Mouse (Mus musculus) limb, embryonic 15.5 days (tissue): ENCODE measurements around the gene Nrxn3. TPM values are rescaled to one million over a fixed set of nuclear protein-coding genes. Genes with fewer than 3 reads are reported as not detected.

Source experiments
- ATAC-seq: fragments of 200-750 bp; cut with Nextera tagmentation; 2 replicates; pipeline ENCODE4 v1.8.0; 2017; ENCODE audit warnings: low read depth, moderate TSS enrichment; ENCODE audit not compliant: insufficient number of reproducible peaks, low FRiP score, low TSS enrichment
- H3K27ac ChIP-seq: fragments of 300-500 bp; sonication (generic); 2 replicates; pipeline ENCODE4 v1.5.1; 2015; ENCODE audit warnings: moderate library complexity, mild to moderate bottlenecking, inconsistent platforms
- H3K27me3 ChIP-seq: fragments of 300-500 bp; sonication (generic); 2 replicates; pipeline ENCODE4 v1.6.1; 2015; ENCODE audit warnings: inconsistent platforms
- H3K36me3 ChIP-seq: fragments of 300-500 bp; sonication (generic); 2 replicates; pipeline ENCODE4 v1.6.1; 2015; ENCODE audit warnings: inconsistent platforms
- H3K4me1 ChIP-seq: fragments of 300-500 bp; sonication (generic); 2 replicates; pipeline ENCODE4 v1.6.1; 2015; ENCODE audit warnings: inconsistent platforms
- H3K4me2 ChIP-seq: fragments of 300-500 bp; sonication (generic); 2 replicates; pipeline ENCODE4 v1.6.1; 2015; ENCODE audit warnings: mild to moderate bottlenecking, inconsistent platforms
- H3K4me3 ChIP-seq: fragments of 300-500 bp; sonication (generic); 2 replicates; pipeline ENCODE4 v1.5.1; 2015; ENCODE audit warnings: mild to moderate bottlenecking, inconsistent platforms
- H3K9ac ChIP-seq: fragments of 300-500 bp; sonication (generic); 2 replicates; pipeline ENCODE4 v1.6.1; 2015; ENCODE audit warnings: inconsistent platforms
- H3K9me3 ChIP-seq: fragments of 300-500 bp; sonication (generic); 2 replicates; pipeline ENCODE4 v1.6.1; 2016; ENCODE audit warnings: inconsistent platforms
- WGBS: fragments of 180-500 bp; shearing (Covaris S2); methylation state at CpG from one replicate; pipeline ENCODE4 v1.1.7; 2015; 5-methylcytosine and 5-hydroxymethylcytosine counted together
- polyA plus RNA-seq: library from polyadenylated mRNA; unstranded; fragments of >200 nt; fragmentation: Nextera tagmentation; extraction: Ambion mirVana; gene quantifications from 2 replicates; pipeline ENCODE4 v1.2.1, GENCODE M21; 2015

Gene Nrxn3
- polyA plus RNA-seq, 1 experiment from 2014 or later, result 0.70 TPM

GRCm38 (mm10) chr12:90183021-90183420 is 1460.3 kb downstream of the Nrxn3 start:
- 79% methylated on average over 2 of the region's 2 CpGs for WGBS
- H3K27ac ChIP-seq, result no peak overlapping the region

DNA sequence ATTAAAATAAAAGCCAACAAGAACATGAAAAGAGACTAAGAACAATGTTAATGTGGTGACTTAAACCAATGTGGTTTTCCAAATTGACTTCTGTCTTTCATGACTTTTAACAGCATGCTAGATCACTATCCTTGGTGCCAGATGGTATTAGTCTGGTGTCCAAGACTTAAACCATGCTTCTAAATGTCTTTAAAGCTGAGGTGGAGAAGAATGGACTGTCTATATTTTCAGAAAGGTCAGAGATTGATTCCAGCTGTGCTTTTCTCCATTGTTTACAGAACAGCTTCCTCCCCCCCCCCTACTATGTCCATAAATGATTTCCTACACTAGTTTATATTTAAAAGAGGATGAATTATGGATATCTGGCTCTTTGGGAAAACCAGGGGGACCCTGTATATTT is 1473.5 kb downstream of the Nrxn3 start:
- Histone ChIP-seq H3K9me3 (no peaks in the 10 kb centered on the region), H3K9ac (no peak overlapping the region), H3K4me3 (no peak overlapping the region), H3K36me3 (no peaks in the 10 kb centered on the region), H3K4me2 (no peak overlapping the region), H3K27me3 (no peaks in the 10 kb centered on the region), H3K27ac (no peak overlapping the region), H3K4me1 (no peaks in the 10 kb centered on the region)
- ATAC-seq, result no peak

More at GRCm38 (mm10) chr12:90183021-90183420, 1460.3 kb downstream of the Nrxn3 start:
- H3K4me3 ChIP-seq, result no peak overlapping the region
- no peaks in the 10 kb centered on the region for H3K9me3 ChIP-seq
- H3K4me1 ChIP-seq, result no peaks in the 10 kb centered on the region
- no peak overlapping the region for H3K9ac ChIP-seq
- H3K4me2 ChIP-seq, result no peak overlapping the region
- H3K27me3 ChIP-seq, result no peaks in the 10 kb centered on the region
- no peaks in the 10 kb centered on the region for H3K36me3 ChIP-seq
- no peak for ATAC-seq

- no peaks in the 10 kb centered on the region for H3K4me1 ChIP-seq
- no peaks in the 10 kb centered on the region for H3K36me3 ChIP-seq
- no peak overlapping the region for H3K4me3 ChIP-seq
- H3K27ac ChIP-seq, result no peak overlapping the region
- no peaks in the 10 kb centered on the region for H3K9me3 ChIP-seq
- no peak overlapping the region for H3K4me2 ChIP-seq
- ATAC-seq, result no peak
- H3K9ac ChIP-seq, result no peak overlapping the region
- 84% methylated on average over 3 of the region's 3 CpGs for WGBS
- no peaks in the 10 kb centered on the region for H3K27me3 ChIP-seq
Measured at GRCm38 (mm10) chr12:90197994-90198393, 1475.3 kb downstream of the Nrxn3 start.

- Histone ChIP-seq H3K27me3 (no peaks in the 10 kb centered on the region), H3K9ac (no peak overlapping the region), H3K9me3 (no peaks in the 10 kb centered on the region), H3K4me3 (no peak overlapping the region), H3K36me3 (no peaks in the 10 kb centered on the region), H3K27ac (no peak overlapping the region), H3K4me2 (no peak overlapping the region), H3K4me1 (peaks cover 2% of the 10 kb centered on the region; the same call in 1 of the 2 replicates)
- 91% methylated on average over 1 of the region's 1 CpGs for WGBS
- ATAC-seq, result no peak
Measured at GRCm38 (mm10) chr12:90202501-90202900, 1479.8 kb downstream of the Nrxn3 start.

GRCm38 (mm10) chr12:90211410-90211809 is 1488.7 kb downstream of the Nrxn3 start:
- Histone ChIP-seq H3K4me3 (no peak overlapping the region), H3K4me1 (peaks cover 2% of the 10 kb centered on the region; the same call in 1 of the 2 replicates), H3K36me3 (no peaks in the 10 kb centered on the region), H3K9ac (no peak overlapping the region), H3K27me3 (no peaks in the 10 kb centered on the region), H3K27ac (no peak overlapping the region), H3K4me2 (no peak overlapping the region), H3K9me3 (no peaks in the 10 kb centered on the region)
- 36% methylated on average over 1 of the region's 2 CpGs for WGBS
- no peak for ATAC-seq

- Histone ChIP-seq H3K36me3 (no peaks in the 10 kb centered on the region), H3K9ac (no peak overlapping the region), H3K4me1 (no peaks in the 10 kb centered on the region), H3K4me2 (no peak overlapping the region), H3K27me3 (no peaks in the 10 kb centered on the region), H3K9me3 (no peaks in the 10 kb centered on the region), H3K4me3 (no peak overlapping the region), H3K27ac (no peak overlapping the region)
- ATAC-seq, result no peak
- 86% methylated on average over 6 of the region's 6 CpGs for WGBS
Measured at GRCm38 (mm10) chr12:90217060-90217459, 1494.4 kb downstream of the Nrxn3 start.

DNA sequence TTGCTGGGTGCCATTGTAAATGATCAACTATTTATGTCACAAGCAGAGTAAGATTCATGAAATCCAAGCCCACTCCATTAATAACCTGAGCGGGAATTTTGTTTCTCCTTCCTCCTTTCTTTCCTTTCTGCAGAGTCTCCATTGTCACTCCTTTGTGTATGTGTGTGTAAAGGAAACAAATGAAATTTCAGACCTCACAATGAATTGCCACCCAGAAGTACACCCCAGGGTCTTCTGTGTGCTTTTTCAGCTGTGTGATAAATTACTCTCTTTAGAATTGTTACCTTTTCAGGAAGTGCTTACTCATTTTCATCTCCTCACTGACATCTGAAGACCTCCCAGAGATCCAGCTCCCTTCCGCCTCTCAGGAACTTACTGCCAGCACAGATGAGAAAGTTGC is 1506.4 kb downstream of the Nrxn3 start:
- peaks cover 4% of the 10 kb centered on the region; the same call in 1 of the 2 replicates for H3K27me3 ChIP-seq
- no peak overlapping the region for H3K4me3 ChIP-seq
- H3K9me3 ChIP-seq, result no peaks in the 10 kb centered on the region
- ATAC-seq, result no peak
- H3K9ac ChIP-seq, result no peak overlapping the region
- H3K36me3 ChIP-seq, result no peaks in the 10 kb centered on the region
- H3K27ac ChIP-seq, result no peak overlapping the region
- WGBS, result 65% methylated on average over 2 of the region's 2 CpGs
- no peaks in the 10 kb centered on the region for H3K4me1 ChIP-seq
- no peak overlapping the region for H3K4me2 ChIP-seq

- H3K36me3 ChIP-seq, result no peaks in the 10 kb centered on the region
- WGBS, result 14% methylated on average over 5 of the region's 5 CpGs
- no peak for ATAC-seq
Measured at GRCm38 (mm10) chr12:90236093-90236492, 1513.4 kb downstream of the Nrxn3 start.

DNA sequence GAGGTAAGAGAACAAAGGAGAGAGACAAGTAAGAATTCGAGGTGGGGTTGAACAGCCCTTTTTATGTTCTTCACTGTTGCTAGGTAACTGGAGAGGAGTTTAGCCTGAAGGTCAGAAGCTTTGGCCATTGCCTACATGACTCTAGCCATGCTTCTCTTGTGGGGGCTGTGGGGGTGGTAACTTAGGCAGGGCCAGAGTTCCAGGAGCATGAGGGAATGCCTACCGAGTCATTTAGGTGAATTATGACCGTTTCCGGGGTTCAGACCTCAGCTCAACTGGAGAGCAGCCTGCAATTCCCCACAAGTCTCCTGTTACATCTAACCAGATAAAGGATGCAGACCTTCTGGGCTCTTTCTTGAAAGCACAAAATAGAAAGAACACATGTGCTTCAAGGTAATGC is 1537.6 kb downstream of the Nrxn3 start:
- no peak overlapping the region for H3K27ac ChIP-seq
- WGBS, result 18% methylated on average over 4 of the region's 4 CpGs
- no peaks in the 10 kb centered on the region for H3K9me3 ChIP-seq
- no peak overlapping the region for H3K9ac ChIP-seq
- H3K4me1 ChIP-seq, result no peaks in the 10 kb centered on the region
- no peak for ATAC-seq
- H3K36me3 ChIP-seq, result no peaks in the 10 kb centered on the region
- H3K27me3 ChIP-seq, result no peaks in the 10 kb centered on the region
- H3K4me2 ChIP-seq, result no peak overlapping the region
- H3K4me3 ChIP-seq, result no peak overlapping the region

More at GRCm38 (mm10) chr12:90236093-90236492, 1513.4 kb downstream of the Nrxn3 start:
- Histone ChIP-seq H3K4me1 (no peaks in the 10 kb centered on the region), H3K27ac (no peak overlapping the region), H3K9ac (no peak overlapping the region), H3K4me2 (no peak overlapping the region), H3K27me3 (peaks cover 6% of the 10 kb centered on the region; the same call in 1 of the 2 replicates), H3K9me3 (no peaks in the 10 kb centered on the region), H3K4me3 (no peak overlapping the region)

- no peak overlapping the region for H3K4me2 ChIP-seq
- 66% methylated on average over 2 of the region's 2 CpGs for WGBS
- H3K27ac ChIP-seq, result no peak overlapping the region
- H3K9ac ChIP-seq, result no peak overlapping the region
- no peaks in the 10 kb centered on the region for H3K27me3 ChIP-seq
- H3K4me3 ChIP-seq, result no peak overlapping the region
- ATAC-seq, result no peak
- no peaks in the 10 kb centered on the region for H3K4me1 ChIP-seq
- H3K36me3 ChIP-seq, result no peaks in the 10 kb centered on the region
- no peaks in the 10 kb centered on the region for H3K9me3 ChIP-seq
Measured at GRCm38 (mm10) chr12:90268111-90268510, 1545.4 kb downstream of the Nrxn3 start.

- H3K27me3 ChIP-seq, result no peaks in the 10 kb centered on the region
- no peak overlapping the region for H3K4me3 ChIP-seq
- H3K27ac ChIP-seq, result no peak overlapping the region
- H3K4me2 ChIP-seq, result no peak overlapping the region
- no peaks in the 10 kb centered on the region for H3K9me3 ChIP-seq
- H3K36me3 ChIP-seq, result no peaks in the 10 kb centered on the region
- no peak overlapping the region for H3K9ac ChIP-seq
- no peak for ATAC-seq
- H3K4me1 ChIP-seq, result no peaks in the 10 kb centered on the region
Measured at GRCm38 (mm10) chr12:90270763-90271379, 1548.2 kb downstream of the Nrxn3 start.

GRCm38 (mm10) chr12:90274621-90275236 is 1552.1 kb downstream of the Nrxn3 start:
- 49% methylated on average over 7 of the region's 7 CpGs for WGBS
- Histone ChIP-seq H3K4me2 (no peak overlapping the region), H3K27me3 (no peaks in the 10 kb centered on the region), H3K9ac (no peak overlapping the region), H3K4me1 (no peaks in the 10 kb centered on the region), H3K36me3 (no peaks in the 10 kb centered on the region), H3K4me3 (no peak overlapping the region), H3K27ac (no peak overlapping the region), H3K9me3 (no peaks in the 10 kb centered on the region)
- no peak for ATAC-seq
